Mouse (Mus musculus): Measurements from ENCODE around the gene Mypop. TPM values are rescaled to one million over a fixed set of nuclear protein-coding genes. Genes with fewer than 3 reads are reported as not detected.
A peak's percentile ranks its signal among the peaks of the same experiment; 100 is the strongest.

The Mypop gene
- polyA plus RNA-seq, 1 experiment, result 1.0 TPM

GRCm38 (mm10) chr7:19002115-19002514 lies 11.1 kb downstream of the Mypop start:
- Histone ChIP-seq H3K27ac (ENCODE audit: insufficient read depth, low read depth, low read length) (peak overlapping the region; percentile 59; the same call in 1 of the 2 replicates), H3K4me3 (ENCODE audit: insufficient read depth, low read length) (peak overlapping the region; percentile 55), H3K4me1 (ENCODE audit: control insufficient read depth, insufficient read depth, low read length) (peaks cover 10% of the 10 kb centered on the region)
- TF ChIP-seq CTCF (IDR thresholded peaks at IDR 0.05; ENCODE audit: low read depth, low read length), result no peak
- no peak for TF ChIP-seq POLR2A (IDR thresholded peaks at IDR 0.05; ENCODE audit: borderline replicate concordance, low read depth, low read length)

- TF ChIP-seq CTCF (IDR thresholded peaks at IDR 0.05; ENCODE audit: low read depth, low read length), result no peak
- no peak for TF ChIP-seq POLR2A (IDR thresholded peaks at IDR 0.05; ENCODE audit: borderline replicate concordance, low read depth, low read length)
- Histone ChIP-seq H3K4me3 (ENCODE audit: insufficient read depth, low read length) (peak overlapping the region; percentile 55), H3K4me1 (ENCODE audit: control insufficient read depth, insufficient read depth, low read length) (peaks cover 10% of the 10 kb centered on the region), H3K27ac (ENCODE audit: insufficient read depth, low read depth, low read length) (peak overlapping the region; percentile 61)
Measured at GRCm38 (mm10) chr7:19002848-19003498, 11.9 kb downstream of the Mypop start.

- H3K27ac ChIP-seq (ENCODE audit: insufficient read depth, low read depth, low read length), result peak within 1 kb of the TSS; percentile 83
- TF ChIP-seq POLR2A (IDR thresholded peaks at IDR 0.05; ENCODE audit: borderline replicate concordance, low read depth, low read length) (no peak), CTCF (IDR thresholded peaks at IDR 0.05; ENCODE audit: low read depth, low read length) (no peak)
- peak within 1 kb of the TSS; percentile 86 for H3K4me3 ChIP-seq (ENCODE audit: insufficient read depth, low read length)
- peaks cover 10% of the 10 kb centered on the region for H3K4me1 ChIP-seq (ENCODE audit: control insufficient read depth, insufficient read depth, low read length)
Measured at GRCm38 (mm10) chr7:19003902-19004630, 13.0 kb downstream of the Mypop start, which contains the start of gene Irf2bp1. Gene Irf2bp1 (plus strand): TSS chr7:19004044.

GRCm38 (mm10) chr7:19004631-19005079 lies 13.6 kb downstream of the Mypop start:
- peaks cover 10% of the 10 kb centered on the region for H3K4me1 ChIP-seq (ENCODE audit: control insufficient read depth, insufficient read depth, low read length)
- TF ChIP-seq CTCF (IDR thresholded peaks at IDR 0.05; ENCODE audit: low read depth, low read length) (no peak), POLR2A (IDR thresholded peaks at IDR 0.05; ENCODE audit: borderline replicate concordance, low read depth, low read length) (no peak)
- peak overlapping the region; percentile 86 for H3K4me3 ChIP-seq (ENCODE audit: insufficient read depth, low read length)
- H3K27ac ChIP-seq (ENCODE audit: insufficient read depth, low read depth, low read length), result no peak overlapping the region

GRCm38 (mm10) chr7:19005417-19006121 lies 14.5 kb downstream of the Mypop start:
- Histone ChIP-seq H3K27ac (ENCODE audit: insufficient read depth, low read depth, low read length) (no peak overlapping the region), H3K4me1 (ENCODE audit: control insufficient read depth, insufficient read depth, low read length) (peaks cover 10% of the 10 kb centered on the region), H3K4me3 (ENCODE audit: insufficient read depth, low read length) (peak overlapping the region; percentile 86; the same call in 1 of the 2 replicates)
- TF ChIP-seq CTCF (IDR thresholded peaks at IDR 0.05; ENCODE audit: low read depth, low read length) (no peak), POLR2A (IDR thresholded peaks at IDR 0.05; ENCODE audit: borderline replicate concordance, low read depth, low read length) (no peak)

GRCm38 (mm10) chr7:19006476-19006875 lies 15.4 kb downstream of the Mypop start:
- no peak overlapping the region for H3K27ac ChIP-seq (ENCODE audit: insufficient read depth, low read depth, low read length)
- no peak overlapping the region for H3K4me3 ChIP-seq (ENCODE audit: insufficient read depth, low read length)
- peak; percentile 99 for TF ChIP-seq CTCF (IDR thresholded peaks at IDR 0.05; ENCODE audit: low read depth, low read length)
- no peak for TF ChIP-seq POLR2A (IDR thresholded peaks at IDR 0.05; ENCODE audit: borderline replicate concordance, low read depth, low read length)
- peaks cover 10% of the 10 kb centered on the region for H3K4me1 ChIP-seq (ENCODE audit: control insufficient read depth, insufficient read depth, low read length)

- TF ChIP-seq CTCF (IDR thresholded peaks at IDR 0.05; ENCODE audit: low read depth, low read length), result no peak
- TF ChIP-seq POLR2A (IDR thresholded peaks at IDR 0.05; ENCODE audit: borderline replicate concordance, low read depth, low read length), result no peak
- Histone ChIP-seq H3K4me1 (ENCODE audit: control insufficient read depth, insufficient read depth, low read length) (peaks cover 3% of the 10 kb centered on the region; the same call in 1 of the 2 replicates), H3K27ac (ENCODE audit: insufficient read depth, low read depth, low read length) (no peak overlapping the region), H3K4me3 (ENCODE audit: insufficient read depth, low read length) (no peak overlapping the region)
Measured at GRCm38 (mm10) chr7:19007026-19007977, 16.3 kb downstream of the Mypop start.

GRCm38 (mm10) chr7:19010581-19010980 lies 19.5 kb downstream of the Mypop start:
- Histone ChIP-seq H3K4me3 (ENCODE audit: insufficient read depth, low read length) (no peak overlapping the region), H3K27ac (ENCODE audit: insufficient read depth, low read depth, low read length) (no peak overlapping the region), H3K4me1 (ENCODE audit: control insufficient read depth, insufficient read depth, low read length) (no peaks in the 10 kb centered on the region)
- TF ChIP-seq POLR2A (IDR thresholded peaks at IDR 0.05; ENCODE audit: borderline replicate concordance, low read depth, low read length) (no peak), CTCF (IDR thresholded peaks at IDR 0.05; ENCODE audit: low read depth, low read length) (no peak)
